ENCODE assay signal across 8 mouse cellular contexts in genomic region chr3:95318548-95318947, GRCm38 (mm10). TPM values are rescaled to one million over a fixed set of nuclear protein-coding genes. Genes with fewer than 3 reads are reported as not detected.
DNase-seq lines count a peak whose midpoint lies in the region; ATAC-seq and TF ChIP-seq lines count a peak whose summit lies in the region.

No protein-coding gene starts in this region.

- H3K27ac ChIP-seq in hindbrain, embryonic 12.5 days, result no peak overlapping the region
- H3K27ac ChIP-seq in hindbrain, postnatal 0 days, result no peak overlapping the region
- H3K27ac ChIP-seq in hindbrain, embryonic 14.5 days, result no peak overlapping the region

- H3K4me2 ChIP-seq in hindbrain, embryonic 12.5 days (replicated peaks), result no peak overlapping the region
- H3K4me2 ChIP-seq in hindbrain, postnatal 0 days (ENCODE audit: low read depth, low read length), result no peak overlapping the region
- no peak overlapping the region for H3K4me2 ChIP-seq in hindbrain, embryonic 14.5 days (replicated peaks)

- 0 out of 2 replicates have a peak overlapping the region, but pooled peaks have one; percentile 33 for H3K9ac ChIP-seq in hindbrain, embryonic 12.5 days
- no peak overlapping the region for H3K9ac ChIP-seq in hindbrain, postnatal 0 days (replicated peaks; ENCODE audit: low read length)
- H3K9ac ChIP-seq in hindbrain, embryonic 14.5 days, result peak overlapping the region; percentile 9; the same call in 1 of the 2 replicates

- no peak for DNase-seq in hindbrain, postnatal 0 days (ENCODE audit: low spot score)
- peak; percentile 84 for DNase-seq in adrenal gland, postnatal 14 days
- DNase-seq in hindbrain, embryonic 14.5 days (ENCODE audit: low spot score), result no peak
- DNase-seq in lung, adult 18-20 months, result peak; percentile 90 to 93
- DNase-seq in right cerebral cortex, postnatal 10 days (ENCODE audit: low spot score in 2 of 2), result no peak
- no peak for DNase-seq in frontal cortex, postnatal 36 days (ENCODE audit: low spot score in 2 of 2)
- DNase-seq in thymus, postnatal 4 days, result no peak

- no peaks in the 10 kb centered on the region for H3K9me3 ChIP-seq in hindbrain, embryonic 12.5 days (replicated peaks)
- no peaks in the 10 kb centered on the region for H3K9me3 ChIP-seq in hindbrain, postnatal 0 days (ENCODE audit: low read length)
- H3K9me3 ChIP-seq in hindbrain, embryonic 14.5 days (ENCODE audit: control insufficient read depth, low read length), result no peaks in the 10 kb centered on the region

- 52% methylated on average over 6 of the region's 6 CpGs for WGBS in hindbrain, embryonic 12.5 days
- WGBS in hindbrain, postnatal 0 days, result 54% methylated on average over 6 of the region's 6 CpGs
- 50% methylated on average over 6 of the region's 6 CpGs for WGBS in hindbrain, embryonic 14.5 days

- no peak overlapping the region for H3K4me3 ChIP-seq in hindbrain, embryonic 12.5 days
- H3K4me3 ChIP-seq in hindbrain, postnatal 0 days (ENCODE audit: low read length), result no peak overlapping the region
- H3K4me3 ChIP-seq in hindbrain, embryonic 14.5 days (replicated peaks; ENCODE audit: low read length), result no peak overlapping the region

- TF ChIP-seq CTCF in hindbrain, postnatal 0 days (IDR thresholded peaks at IDR 0.05; ENCODE audit: low read depth), result no peak

- H3K27me3 ChIP-seq in hindbrain, embryonic 12.5 days, result no peaks in the 10 kb centered on the region
- no peaks in the 10 kb centered on the region for H3K27me3 ChIP-seq in hindbrain, postnatal 0 days (ENCODE audit: insufficient read depth, low read length)
- no peaks in the 10 kb centered on the region for H3K27me3 ChIP-seq in hindbrain, embryonic 14.5 days (ENCODE audit: control insufficient read depth, insufficient read depth, low read length)

- H3K36me3 ChIP-seq in hindbrain, embryonic 12.5 days, result peaks cover 38% of the 10 kb centered on the region
- peaks cover 25% of the 10 kb centered on the region for H3K36me3 ChIP-seq in hindbrain, postnatal 0 days (ENCODE audit: insufficient read depth, low read length)
- peaks cover 37% of the 10 kb centered on the region for H3K36me3 ChIP-seq in hindbrain, embryonic 14.5 days (replicated peaks; ENCODE audit: control insufficient read depth, insufficient read depth)

- H3K4me1 ChIP-seq in hindbrain, embryonic 12.5 days, result peaks cover 35% of the 10 kb centered on the region
- no peaks in the 10 kb centered on the region for H3K4me1 ChIP-seq in hindbrain, postnatal 0 days (ENCODE audit: insufficient read depth, low read length)
- H3K4me1 ChIP-seq in hindbrain, embryonic 14.5 days (replicated peaks; ENCODE audit: control insufficient read depth, insufficient read depth, low read length), result peaks cover 24% of the 10 kb centered on the region

- no peak for ATAC-seq in hindbrain, embryonic 12.5 days (ENCODE audit: low FRiP score)
- no peak for ATAC-seq in hindbrain, postnatal 0 days
- ATAC-seq in hindbrain, embryonic 14.5 days (ENCODE audit: low FRiP score), result no peak

RNA-seq across cellular contexts. Expression of gene Cers2, which starts 4.0 kb away (rescaled TPM):
- 115 TPM in 2 replicates for polyA plus RNA-seq in hindbrain, embryonic 12.5 days (2016; fragmentation: Nextera tagmentation; extraction: Ambion mirVana)
- total RNA-seq in hindbrain, postnatal 0 days (2014; rRNA removed), result 43.7 and 64.0 TPM in 2 replicates
- polyA plus RNA-seq in hindbrain, postnatal 0 days (2015; fragmentation: Nextera tagmentation; extraction: Ambion mirVana), result 87.4 and 90.5 TPM in 2 replicates
- 181 and 196 TPM in 2 replicates for total RNA-seq in adrenal gland, postnatal 14 days (2021)
- polyA plus RNA-seq in hindbrain, embryonic 14.5 days (2014; fragmentation: Nextera tagmentation; extraction: Ambion mirVana), result 81.8 and 88.3 TPM in 2 replicates

RNA-seq across cellular contexts. Expression of gene Anxa9, which starts 11.6 kb away (rescaled TPM):
- 0.87 and 1.1 TPM in 2 replicates for polyA plus RNA-seq in hindbrain, embryonic 12.5 days (2016; fragmentation: Nextera tagmentation; extraction: Ambion mirVana)
- total RNA-seq in hindbrain, postnatal 0 days (2014; rRNA removed), result 0.31 TPM in 1 of 2 replicates, not detected in the other
- polyA plus RNA-seq in hindbrain, postnatal 0 days (2015; fragmentation: Nextera tagmentation; extraction: Ambion mirVana), result 0.28 and 0.48 TPM in 2 replicates
- 1.1 and 1.6 TPM in 2 replicates for total RNA-seq in adrenal gland, postnatal 14 days (2021)
- 0.24 and 0.52 TPM in 2 replicates for polyA plus RNA-seq in hindbrain, embryonic 14.5 days (2014; fragmentation: Nextera tagmentation; extraction: Ambion mirVana)

RNA-seq across cellular contexts. Expression of gene Prune1, which starts 36.7 kb away (rescaled TPM):
- 37.0 and 37.9 TPM in 2 replicates for polyA plus RNA-seq in hindbrain, embryonic 12.5 days (2016; fragmentation: Nextera tagmentation; extraction: Ambion mirVana)
- 72.7 and 77.4 TPM in 2 replicates for total RNA-seq in hindbrain, postnatal 0 days (2014; rRNA removed)
- 56.6 and 60.4 TPM in 2 replicates for polyA plus RNA-seq in hindbrain, postnatal 0 days (2015; fragmentation: Nextera tagmentation; extraction: Ambion mirVana)
- 21.6 and 24.0 TPM in 2 replicates for total RNA-seq in adrenal gland, postnatal 14 days (2021)
- polyA plus RNA-seq in hindbrain, embryonic 14.5 days (2014; fragmentation: Nextera tagmentation; extraction: Ambion mirVana), result 63.8 and 66.0 TPM in 2 replicates

RNA-seq across cellular contexts. Expression of gene Mindy1, which starts 37.4 kb away (rescaled TPM):
- 45.7 and 51.1 TPM in 2 replicates for polyA plus RNA-seq in hindbrain, embryonic 12.5 days (2016; fragmentation: Nextera tagmentation; extraction: Ambion mirVana)
- total RNA-seq in hindbrain, postnatal 0 days (2014; rRNA removed), result 31.1 and 31.8 TPM in 2 replicates
- polyA plus RNA-seq in hindbrain, postnatal 0 days (2015; fragmentation: Nextera tagmentation; extraction: Ambion mirVana), result 32.6 and 33.8 TPM in 2 replicates
- total RNA-seq in adrenal gland, postnatal 14 days (2021), result 78.9 and 104 TPM in 2 replicates
- 37.8 and 38.9 TPM in 2 replicates for polyA plus RNA-seq in hindbrain, embryonic 14.5 days (2014; fragmentation: Nextera tagmentation; extraction: Ambion mirVana)

RNA-seq across cellular contexts. Expression of gene Setdb1, which starts 38.5 kb away (rescaled TPM):
- 56.3 and 62.9 TPM in 2 replicates for polyA plus RNA-seq in hindbrain, embryonic 12.5 days (2016; fragmentation: Nextera tagmentation; extraction: Ambion mirVana)
- 36.6 and 50.8 TPM in 2 replicates for total RNA-seq in hindbrain, postnatal 0 days (2014; rRNA removed)
- 26.4 and 26.5 TPM in 2 replicates for polyA plus RNA-seq in hindbrain, postnatal 0 days (2015; fragmentation: Nextera tagmentation; extraction: Ambion mirVana)
- 27.1 and 28.0 TPM in 2 replicates for total RNA-seq in adrenal gland, postnatal 14 days (2021)
- polyA plus RNA-seq in hindbrain, embryonic 14.5 days (2014; fragmentation: Nextera tagmentation; extraction: Ambion mirVana), result 47.6 and 54.2 TPM in 2 replicates

Comparison
In these comparisons a context has a peak if more than half of its experiments do, and no peak if none do; other contexts are left out.
1. DNase-seq: peak in adrenal gland, postnatal 14 days (single experiment) and lung, adult 18-20 months (2 of 2); none in hindbrain, postnatal 0 days (single experiment), hindbrain, embryonic 14.5 days (single experiment), right cerebral cortex, postnatal 10 days (0 of 2), frontal cortex, postnatal 36 days (0 of 2) and thymus, postnatal 4 days (single experiment).